Mouse (Mus musculus) spleen, adult 12 weeks (tissue): ENCODE results near the gene Fam19a4.
"Not testable (repeated sequence)": the region's sequence is repeated elsewhere in the genome, so short reads cannot be mapped to it uniquely, and the experiment has no call there.

Experiments used
- DNase-seq: peaks from one replicate; pipeline ENCODE4 v3.0.0; 2022; ENCODE audit warnings: low spot score

Gene Fam19a4

DNA sequence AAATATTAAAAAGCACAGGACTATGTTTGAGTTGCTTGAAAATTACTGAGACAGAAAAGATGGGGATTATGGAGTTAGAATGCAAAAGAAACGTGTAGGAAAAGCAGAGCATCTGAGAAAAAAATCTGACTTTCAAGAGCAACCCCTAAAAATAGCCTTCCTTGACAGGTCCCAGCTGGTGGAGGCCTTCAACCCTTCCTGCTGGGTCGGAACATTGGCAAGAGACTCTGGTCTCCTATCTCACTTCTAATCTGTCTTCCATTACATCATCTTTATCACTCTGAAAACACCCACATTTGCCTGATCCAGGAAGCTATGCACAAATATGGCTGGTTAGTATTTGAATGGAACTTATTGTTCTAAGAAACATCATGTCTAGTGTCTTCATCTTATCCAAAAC, 115.4 kb downstream of the Fam19a4 start:
- DNase-seq = no peak

DNA sequence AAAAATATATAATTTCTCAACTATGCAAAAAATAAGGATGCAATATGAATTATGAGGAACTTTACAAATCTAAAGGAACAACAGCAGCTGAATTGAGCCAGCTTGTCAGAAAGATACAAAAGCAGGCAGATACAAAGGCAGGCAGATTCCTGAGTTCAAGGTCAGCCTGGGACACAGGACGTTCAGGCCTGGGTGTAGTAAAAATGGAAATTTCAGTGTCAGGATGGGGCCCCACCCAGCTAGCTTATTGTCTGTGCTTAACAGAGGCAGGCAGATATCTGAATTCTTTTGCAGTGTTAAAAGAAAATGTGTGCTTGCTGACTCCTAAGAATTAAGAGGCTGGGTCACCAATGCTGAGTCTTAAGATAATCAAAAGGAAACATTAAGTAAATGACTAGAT, 124.4 kb downstream of the Fam19a4 start:
- no peak for DNase-seq

DNA sequence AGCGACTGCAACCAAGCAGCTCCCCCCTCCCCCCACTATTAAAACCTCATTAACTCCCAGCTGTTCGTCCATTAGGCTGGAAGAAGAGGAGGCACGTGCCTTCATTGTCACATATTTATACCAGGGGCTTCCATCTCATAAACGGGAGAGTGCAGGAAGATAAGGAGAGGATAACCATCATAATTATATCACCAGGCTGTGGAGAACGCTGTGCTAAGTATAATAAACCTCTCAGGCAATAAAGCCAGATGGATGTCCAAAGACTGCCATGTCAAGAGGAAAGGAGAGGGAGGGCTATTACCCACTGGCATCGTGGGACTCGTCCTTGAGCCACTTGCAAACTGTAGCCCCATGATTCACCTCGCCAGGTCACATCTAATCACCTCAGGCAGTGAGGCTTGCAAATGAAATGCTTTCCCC, 151.1 kb downstream of the Fam19a4 start:
- DNase-seq = no peak

DNA sequence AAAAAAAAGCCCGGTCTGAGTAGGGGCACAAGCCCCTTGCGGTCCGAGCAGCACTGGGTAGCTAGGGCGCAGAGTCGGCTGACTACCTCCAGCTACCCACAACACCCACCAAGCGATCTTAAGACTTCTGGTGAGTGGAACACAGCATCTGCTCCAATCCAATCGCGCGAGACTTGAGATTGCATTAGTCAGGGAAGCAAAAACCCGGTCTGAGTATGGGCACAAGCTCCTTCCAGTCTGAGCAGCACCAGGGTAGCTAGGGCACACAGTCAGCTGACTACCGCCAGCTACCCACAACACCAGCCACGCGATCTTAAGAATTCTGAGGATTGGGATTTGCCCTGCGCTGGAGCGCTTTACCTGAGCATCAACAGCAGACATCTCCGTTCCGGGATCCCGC, 183.1 kb downstream of the Fam19a4 start:
- DNase-seq = not testable (repeated sequence)

DNA sequence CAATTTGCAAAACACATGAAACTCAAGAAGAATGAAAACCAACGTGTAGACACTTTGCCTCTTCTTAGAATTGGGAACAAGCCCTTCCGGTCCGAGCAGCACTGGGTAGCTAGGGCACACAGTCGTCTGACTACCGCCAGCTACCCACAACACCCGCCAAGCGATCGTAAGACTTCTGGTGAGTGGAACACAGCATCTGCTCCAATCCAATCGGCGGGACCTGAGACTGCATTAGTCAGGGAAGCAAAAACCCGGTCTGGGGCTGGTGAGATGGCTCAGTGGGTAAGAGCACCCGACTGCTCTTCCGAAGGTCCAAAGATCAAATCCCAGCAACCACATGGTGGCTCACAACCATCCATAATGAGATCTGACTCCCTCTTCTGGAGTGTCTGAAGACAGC, 183.6 kb downstream of the Fam19a4 start:
- DNase-seq = not testable (repeated sequence)

DNA sequence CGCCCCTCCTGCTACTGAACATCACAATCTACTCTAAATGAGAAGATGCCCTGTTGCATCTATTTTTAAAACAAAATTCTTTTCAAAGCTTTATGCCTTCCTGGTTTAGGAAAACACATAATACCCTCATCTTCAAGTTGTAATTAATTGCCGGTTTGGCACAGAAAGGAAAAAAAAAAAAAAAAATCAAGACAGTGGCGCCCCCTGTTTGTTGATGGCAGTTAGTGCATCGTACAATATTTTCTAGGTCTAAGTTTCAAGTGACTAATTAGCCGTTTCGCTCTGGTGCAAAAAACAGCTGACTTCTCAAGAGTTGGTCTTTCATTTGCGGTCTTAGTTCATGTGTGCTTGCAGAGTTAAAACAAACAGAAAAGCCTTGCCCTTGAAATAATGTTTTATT, 207.1 kb downstream of the Fam19a4 start:
- DNase-seq = no peak

DNA sequence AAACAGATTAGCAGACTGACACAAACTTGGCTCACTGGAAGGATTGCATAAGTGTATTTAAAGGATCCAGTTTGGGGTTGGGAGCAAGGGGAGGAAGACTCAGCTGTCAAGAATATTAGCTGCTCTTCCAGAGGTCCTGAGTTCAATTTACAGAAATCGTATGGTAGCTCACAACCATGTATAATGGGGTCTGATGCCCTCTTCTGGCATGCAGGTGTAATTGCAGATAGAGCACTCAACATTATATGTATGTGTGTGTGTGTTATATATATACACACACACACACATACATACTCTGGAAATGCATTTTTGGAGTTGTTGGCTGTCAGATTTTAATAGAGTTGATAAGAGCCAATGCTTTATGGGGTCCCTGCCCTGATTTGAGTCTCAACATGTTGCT, 216.3 kb downstream of the Fam19a4 start:
- DNase-seq = no peak

DNA sequence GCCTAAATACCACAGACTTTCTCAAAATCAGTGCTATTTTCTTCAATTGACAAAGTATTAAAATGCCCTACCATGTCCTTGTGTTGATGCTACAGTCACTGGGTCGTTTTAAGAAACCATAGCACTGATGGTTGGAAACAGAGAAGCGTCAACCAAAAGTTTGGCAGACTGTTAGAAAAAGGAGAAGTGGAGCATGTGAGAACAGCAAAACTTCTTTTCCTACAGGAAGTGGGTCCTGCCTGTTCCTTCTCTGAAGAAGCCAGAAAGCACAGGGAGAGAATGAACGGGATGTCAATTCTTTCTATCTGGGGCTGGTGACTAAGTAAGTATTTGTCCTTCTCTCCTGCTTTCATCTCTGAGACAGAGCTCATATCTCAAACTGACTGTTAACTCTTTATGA, 219.6 kb downstream of the Fam19a4 start:
- DNase-seq = no peak

DNA sequence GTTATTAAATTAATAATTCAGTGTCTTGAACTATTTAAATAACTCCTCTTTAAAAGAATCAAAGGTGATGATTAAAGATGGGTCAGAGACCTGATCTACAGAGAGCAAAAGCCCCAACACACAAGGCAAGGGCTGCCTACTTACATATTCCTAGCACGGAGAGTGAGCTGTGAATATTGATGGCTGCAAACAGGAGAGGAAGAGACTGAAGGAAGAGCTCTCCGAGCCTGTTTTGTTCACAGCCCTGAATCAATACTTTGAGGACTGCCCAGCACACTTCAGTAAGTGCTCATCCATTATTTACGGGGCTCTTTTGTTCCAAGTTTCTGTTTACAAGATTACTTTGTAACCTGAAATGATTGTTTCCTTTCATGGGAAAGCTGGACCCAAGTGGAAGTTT, 233.6 kb downstream of the Fam19a4 start:
- no peak for DNase-seq

DNA sequence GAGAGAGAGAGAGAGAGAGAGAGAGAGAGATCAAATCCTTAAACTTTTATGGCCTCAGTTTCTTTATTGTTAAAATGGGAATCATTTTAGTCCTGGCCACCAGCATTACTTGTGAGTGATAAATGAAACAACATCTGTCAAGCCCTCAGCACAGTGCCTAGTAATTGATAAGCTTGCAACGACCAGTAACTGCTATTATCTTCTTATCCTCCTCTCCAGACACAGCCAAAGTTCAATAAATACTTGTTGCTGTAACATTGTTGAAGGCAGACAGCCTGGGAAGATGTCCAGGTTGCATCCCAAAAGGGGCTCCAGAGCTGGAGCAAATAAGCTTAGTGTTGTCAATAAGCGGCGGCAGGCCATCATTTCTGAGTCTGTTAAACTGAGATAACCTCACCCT, 257.2 kb downstream of the Fam19a4 start:
- no peak for DNase-seq

DNA sequence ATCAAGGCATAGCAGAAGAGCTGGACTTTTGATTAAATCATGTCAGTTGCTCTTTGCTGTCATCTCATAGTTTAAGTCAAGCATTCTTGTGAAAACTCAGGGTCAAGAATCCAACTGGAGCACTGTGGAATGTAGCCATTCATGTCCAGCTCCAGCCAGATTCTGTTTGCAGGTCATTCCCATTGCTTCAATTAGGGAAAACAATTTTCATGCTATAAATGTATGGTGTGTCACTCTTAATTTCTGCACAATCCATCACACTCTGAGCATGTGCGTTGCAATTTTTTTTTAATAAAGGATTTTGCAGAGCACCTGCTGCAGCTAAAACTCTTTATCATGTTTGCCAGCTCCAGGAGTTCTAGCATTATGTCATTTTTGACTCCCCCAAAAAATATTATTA, 261.5 kb downstream of the Fam19a4 start:
- DNase-seq = no peak

DNA sequence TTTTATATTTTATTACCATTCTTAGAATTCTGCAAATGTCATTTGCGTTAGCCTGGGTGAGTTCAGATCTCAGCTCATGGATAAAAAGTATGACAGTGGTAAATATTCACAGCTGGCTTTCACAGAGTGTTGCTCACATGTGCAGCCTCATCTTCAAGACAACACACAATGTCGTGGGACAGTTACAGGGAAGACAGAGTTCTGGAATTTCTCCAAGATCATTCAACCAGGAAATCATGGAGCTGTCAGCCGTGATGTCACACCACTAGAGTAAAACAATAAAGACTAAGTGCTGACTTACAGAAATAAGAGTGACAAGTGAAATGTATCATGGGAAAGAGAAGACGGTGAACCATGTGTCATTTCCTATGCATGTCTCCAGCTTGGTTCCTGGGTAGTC, 262.8 kb downstream of the Fam19a4 start:
- DNase-seq = no peak
